Mouse (Mus musculus) myocyte (in vitro differentiated cells): Measurements from ENCODE around the gene Cyp1b1.

Experiments used
- MAX ChIP-seq: IDR thresholded peaks from one replicate; pipeline ENCODE4 v1.6.1; 2011; ENCODE audit warnings: low read depth, mild to moderate bottlenecking, control low read depth
- POLR2A ChIP-seq: IDR thresholded peaks from one replicate; pipeline ENCODE4 v1.6.1; 2011; ENCODE audit warnings: low read depth, mild to moderate bottlenecking, control low read depth, moderate library complexity; ENCODE audit not compliant: insufficient read length

- TF ChIP-seq MAX (no peak), POLR2A (no peak)
Measured at GRCm38 (mm10) chr17:79663393-79664105, 51.3 kb downstream of the Cyp1b1 start.
